Mouse (Mus musculus) ES-E14 (cell line): ENCODE measurements at regions not wholly inside any gene's neighbourhood (a gene's known extent, or its start where the extent isn't known, plus 50 kb on each side); places are given as distances from the start of the nearest gene placed in this dataset.

Source experiments
- DNase-seq: peaks from one replicate; pipeline ENCODE4 v3.0.0-alpha.2; 2013; ENCODE audit warnings: low read depth, low spot score
- H3K27ac ChIP-seq: 2 replicates; pipeline ENCODE4 v1.5.1; 2012; ENCODE audit warnings: low read depth, mild to moderate bottlenecking, low read length, moderate library complexity, mixed read lengths; ENCODE audit not compliant: poor library complexity, insufficient read depth, severe bottlenecking
- H3K36me3 ChIP-seq: 2 replicates; pipeline ENCODE4 v1.6.1; 2012; ENCODE audit warnings: mild to moderate bottlenecking, low read length, moderate library complexity, mixed read lengths; ENCODE audit not compliant: control insufficient read depth, poor library complexity, insufficient read depth, severe bottlenecking
- H3K4me1 ChIP-seq, 2 experiments: fragments of 150-350 bp in 1 of 2; sonication (generic) in 1 of 2; 2 replicates each; pipeline ENCODE4 v1.6.1; 2012; ENCODE audit warnings: low read length in 2 of 2, mild to moderate bottlenecking in 1 of 2, mixed read lengths in 1 of 2; ENCODE audit not compliant: control insufficient read depth in 2 of 2, insufficient read depth in 2 of 2, poor library complexity in 1 of 2
- H3K4me3 ChIP-seq, 2 experiments: fragments of 150-350 bp in 1 of 2; sonication (generic) in 1 of 2; 2 replicates each; pipeline ENCODE4 v1.5.1; 2012; ENCODE audit warnings: low read length in 2 of 2, low read depth in 1 of 2, mild to moderate bottlenecking in 1 of 2, mixed read lengths in 1 of 2; ENCODE audit not compliant: insufficient read depth in 1 of 2, poor library complexity in 1 of 2, severe bottlenecking in 1 of 2
- H3K9ac ChIP-seq: 2 replicates; pipeline ENCODE4 v1.6.1; 2012; ENCODE audit warnings: low read depth, mild to moderate bottlenecking, low read length, mixed read lengths; ENCODE audit not compliant: poor library complexity, insufficient read depth, severe bottlenecking
- H3K9me3 ChIP-seq: fragments of 150-350 bp; sonication (generic); 2 replicates; pipeline ENCODE4 v1.6.1; 2012; ENCODE audit warnings: low read depth, mild to moderate bottlenecking, low read length; ENCODE audit not compliant: control insufficient read depth, insufficient read depth
- CHD2 ChIP-seq: IDR thresholded peaks from 2 replicates; pipeline ENCODE4 v1.6.1; 2014; ENCODE audit warnings: mild to moderate bottlenecking, low read depth, low read length, inconsistent platforms
- HCFC1 ChIP-seq: IDR thresholded peaks from 2 replicates; pipeline ENCODE4 v1.6.1; 2012; ENCODE audit warnings: low read length, inconsistent platforms, borderline replicate concordance; ENCODE audit not compliant: insufficient read depth
- MAFK ChIP-seq: IDR thresholded peaks from 2 replicates; pipeline ENCODE4 v1.6.1; 2014; ENCODE audit warnings: mild to moderate bottlenecking, low read depth, low read length, inconsistent platforms; ENCODE audit not compliant: insufficient read depth
- ZC3H11A ChIP-seq: IDR thresholded peaks from 2 replicates; pipeline ENCODE4 v1.6.1; 2012; ENCODE audit warnings: low read depth, mild to moderate bottlenecking, inconsistent platforms, low read length, borderline replicate concordance
- ZNF384 ChIP-seq: IDR thresholded peaks from 2 replicates; pipeline ENCODE4 v1.6.1; 2012; ENCODE audit warnings: low read depth, low read length, inconsistent platforms
- in situ Hi-C, 2 experiments: fragments of 600-800 bp; cut with MboI; formaldehyde crosslinking; loops; one replicate each; pipeline ENCODE4 v1.15.1; 2025; ENCODE audit warnings: low sequenced_read_pairs in 2 of 2, inconsistent platforms in 1 of 2; ENCODE audit not compliant: unreplicated experiment in 2 of 2

DNA sequence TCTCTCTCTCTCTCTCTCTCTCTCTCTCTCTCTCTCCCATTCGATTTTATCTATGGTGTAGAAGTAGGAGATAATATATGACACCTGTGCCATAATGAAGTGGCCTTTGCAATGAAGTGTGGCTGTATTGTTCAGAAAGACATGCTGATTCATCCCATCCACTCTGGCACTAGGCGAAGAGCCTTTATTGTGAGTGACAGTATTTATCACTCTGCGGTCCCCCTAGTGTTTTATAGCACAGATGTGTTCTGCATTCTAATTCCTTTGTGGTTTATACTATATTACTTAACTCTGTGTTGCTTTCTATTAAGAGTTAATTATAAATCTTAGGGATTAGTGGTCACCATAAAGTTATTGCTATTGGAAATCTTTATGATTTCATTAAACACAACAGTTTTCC lies 398.7 kb downstream of the Tmem38b start:
- TF ChIP-seq ZC3H11A (no peak), HCFC1 (no peak), CHD2 (no peak), ZNF384 (no peak), MAFK (no peak)
- no peak overlapping the region for H3K27ac ChIP-seq
- DNase-seq, result no peak

More for the DNA sequence above, 398.7 kb downstream of the Tmem38b start:
- Histone ChIP-seq H3K4me1 (no peaks in the 10 kb centered on the region), H3K9me3 (no peaks in the 10 kb centered on the region), H3K36me3 (no peaks in the 10 kb centered on the region), H3K9ac (no peak overlapping the region), H3K4me3 (no peak overlapping the region)
- in situ Hi-C loops, result no loop called here
